Mouse (Mus musculus) stomach, adult 2 months (tissue): ENCODE measurements around the gene Tmem72. TPM values are rescaled to one million over a fixed set of nuclear protein-coding genes. Genes with fewer than 3 reads are reported as not detected.

ENCODE experiments used
- polyA plus RNA-seq: library from polyadenylated mRNA; depleted of rRNA; stranded (reverse); fragments of >200 nt; gene quantifications from 2 replicates; pipeline ENCODE4 v1.2.3, GENCODE M21; 2012; rRNA removed

Tmem72 gene
- polyA plus RNA-seq = under 0.01 and 0.01 TPM in 2 replicates

GRCm38 (mm10) chr6:116716666-116717065 lies at the start of gene Tmem72:
Gene Tmem72, minus strand, starts transcription at chr6:116716913.

GRCm38 (mm10) chr6:116673471-116674282 lies 43.0 kb downstream of the Tmem72 start, which contains the start of gene Rassf4:
Gene Rassf4, minus strand, starts transcription at chr6:116673952.

GRCm38 (mm10) chr6:116650406-116650805 lies 66.3 kb downstream of the Tmem72 start, which contains the start of gene Depp1:
Gene Depp1, plus strand, starts transcription at chr6:116650609.

Other genes starting within 250 kb of the Tmem72 start
- gene Olfr211, start 227.8 kb downstream of the Tmem72 start, polyA plus RNA-seq = not detected in 2 replicates
- not detected in 2 replicates for gene Olfr212, start 210.4 kb downstream of the Tmem72 start, polyA plus RNA-seq
- gene Olfr213, start 178.5 kb downstream of the Tmem72 start, polyA plus RNA-seq = not detected in 2 replicates
- gene Gm5580, start 165.8 kb downstream of the Tmem72 start, polyA plus RNA-seq = not detected in 2 replicates
- not detected in 2 replicates for gene Olfr214, start 162.7 kb downstream of the Tmem72 start, polyA plus RNA-seq
- gene Olfr215, start 132.7 kb downstream of the Tmem72 start, polyA plus RNA-seq = not detected in 2 replicates
- 3.8 and 4.4 TPM in 2 replicates for gene Zfp422, start 87.9 kb downstream of the Tmem72 start, polyA plus RNA-seq
- gene Depp1, start 66.3 kb downstream of the Tmem72 start, polyA plus RNA-seq = 7.7 and 9.2 TPM in 2 replicates
- gene Rassf4, start 43.0 kb downstream of the Tmem72 start, polyA plus RNA-seq = 1.5 and 2.3 TPM in 2 replicates